Mouse (Mus musculus): ENCODE data around the gene Tmem88. TPM values are rescaled to one million over a fixed set of nuclear protein-coding genes. Genes with fewer than 3 reads are reported as not detected.

Gene Tmem88
- polyA plus RNA-seq (2015; fragmentation: Nextera tagmentation; extraction: Ambion mirVana) = 4.9 and 7.0 TPM in 2 replicates

DNA sequence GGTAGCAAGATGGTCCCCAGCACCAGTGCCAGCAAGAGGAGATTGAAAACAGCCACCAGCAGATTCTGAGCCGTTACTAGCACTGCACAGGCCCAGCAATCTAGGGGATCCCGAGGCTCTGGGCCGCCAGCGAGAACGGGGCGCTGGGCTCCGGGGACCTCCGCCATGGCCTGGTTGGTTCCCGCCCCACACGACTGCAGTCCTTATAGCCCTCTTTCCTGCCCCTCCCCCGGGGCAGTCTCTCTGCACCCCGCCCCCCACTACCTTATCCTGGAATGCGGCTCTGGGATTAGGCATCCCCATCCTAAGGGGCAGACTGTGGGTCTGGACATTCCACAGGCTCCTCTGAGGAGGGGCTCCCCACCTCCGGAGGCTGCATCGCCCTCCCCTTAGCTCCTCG lies at the start of gene Tmem88:
Gene Tmem88, minus strand, starts transcription at position 176 of the 400 bp plus-strand sequence.
- H3K4me3 ChIP-seq (replicated peaks) = peak within 1 kb of the TSS; percentile 67
- WGBS = 6% methylated on average over 16 of the region's 16 CpGs
- peak within 1 kb of the TSS; percentile 97 for H3K27ac ChIP-seq
- ATAC-seq = no peak
- H3K9me3 ChIP-seq = no peaks in the 10 kb centered on the region
- H3K4me1 ChIP-seq (replicated peaks) = peaks cover 51% of the 10 kb centered on the region
- H3K36me3 ChIP-seq = peaks cover 42% of the 10 kb centered on the region
- peaks cover 18% of the 10 kb centered on the region for H3K27me3 ChIP-seq
- peak within 1 kb of the TSS; percentile 83 for H3K9ac ChIP-seq (replicated peaks)
- peak within 1 kb of the TSS; percentile 85 for H3K4me2 ChIP-seq (replicated peaks)

DNA sequence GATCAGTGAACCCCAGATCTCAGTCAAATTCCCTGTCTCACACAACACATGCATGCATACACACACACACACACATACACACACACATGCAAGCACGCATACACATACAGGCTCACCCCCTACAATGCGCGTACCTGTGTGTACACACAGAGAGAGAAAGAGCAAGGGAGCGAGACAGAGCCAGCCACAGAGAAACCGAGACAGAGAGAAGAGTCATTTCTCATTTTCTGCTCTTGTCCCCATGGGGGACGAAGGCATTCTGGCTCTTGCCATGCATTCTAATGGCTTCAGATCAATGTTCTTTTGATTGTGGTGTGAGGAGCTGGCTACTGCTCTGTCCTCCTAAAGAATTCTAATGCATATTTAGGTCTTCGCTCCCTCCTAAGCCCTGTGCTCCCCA lies 49.3 kb upstream of the Tmem88 start:
- Histone ChIP-seq H3K27ac (peak overlapping the region; percentile 39; the same call in 1 of the 2 replicates), H3K4me1 (replicated peaks) (peaks cover 11% of the 10 kb centered on the region; the same call in 1 of the 2 replicates), H3K9ac (replicated peaks) (no peak overlapping the region), H3K4me2 (replicated peaks) (no peak overlapping the region), H3K27me3 (no peaks in the 10 kb centered on the region), H3K36me3 (no peaks in the 10 kb centered on the region), H3K9me3 (no peaks in the 10 kb centered on the region), H3K4me3 (replicated peaks) (no peak overlapping the region)
- WGBS = 75% methylated on average over 7 of the region's 7 CpGs
- ATAC-seq = no peak

DNA sequence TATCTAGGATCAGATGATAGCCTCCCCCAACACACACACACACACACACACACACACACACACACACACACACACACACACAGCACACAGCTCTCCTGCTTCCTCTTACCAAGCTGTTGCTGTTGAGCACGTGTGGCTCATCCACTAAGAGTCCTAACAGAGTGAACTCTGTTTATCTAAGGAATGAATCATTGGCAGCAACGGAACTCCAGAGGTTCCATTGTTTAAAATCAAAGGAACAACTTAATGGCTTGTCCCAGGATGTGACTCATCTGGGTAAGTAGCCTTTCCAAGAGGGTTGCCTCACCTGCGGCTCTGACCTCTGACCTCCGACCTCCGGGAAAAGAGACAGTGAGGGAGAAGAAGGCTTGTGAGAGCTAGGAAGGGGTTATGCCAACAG lies 45.3 kb upstream of the Tmem88 start:
- H3K4me2 ChIP-seq (replicated peaks) = no peak overlapping the region
- H3K9ac ChIP-seq (replicated peaks) = no peak overlapping the region
- H3K4me1 ChIP-seq (replicated peaks) = 0 out of 2 replicates have a peak, but pooled peaks cover 7% of the 10 kb centered on the region
- no peak overlapping the region for H3K4me3 ChIP-seq (replicated peaks)
- no peaks in the 10 kb centered on the region for H3K9me3 ChIP-seq
- WGBS = 54% methylated on average over 5 of the region's 5 CpGs
- ATAC-seq = no peak
- no peaks in the 10 kb centered on the region for H3K27me3 ChIP-seq
- no peaks in the 10 kb centered on the region for H3K36me3 ChIP-seq
- H3K27ac ChIP-seq = no peak overlapping the region

DNA sequence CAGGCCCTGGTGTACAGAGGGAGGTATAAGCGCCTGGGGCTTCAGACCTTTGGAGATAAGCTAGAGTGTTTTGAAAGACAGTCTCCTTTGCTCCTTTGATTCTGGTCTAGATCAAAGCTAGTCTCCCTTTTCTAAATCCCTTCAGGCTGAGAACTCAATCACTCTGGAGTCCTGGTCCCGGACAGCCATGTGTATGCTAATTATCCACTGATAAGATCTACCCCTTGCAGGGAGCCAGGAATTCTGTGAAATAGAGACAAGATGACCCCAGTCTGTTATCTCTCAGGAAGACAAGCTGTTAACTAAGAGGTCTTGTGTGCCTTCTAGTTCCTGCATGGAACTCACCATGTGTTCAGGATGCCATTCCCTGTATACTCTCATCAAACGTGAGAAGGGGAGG lies 39.3 kb upstream of the Tmem88 start:
- no peak overlapping the region for H3K9ac ChIP-seq (replicated peaks)
- H3K27ac ChIP-seq = no peak overlapping the region
- 38% methylated on average over 3 of the region's 3 CpGs for WGBS
- no peaks in the 10 kb centered on the region; the same call in 1 of the 2 replicates for H3K27me3 ChIP-seq
- no peak overlapping the region for H3K4me2 ChIP-seq (replicated peaks)
- no peaks in the 10 kb centered on the region for H3K9me3 ChIP-seq
- no peaks in the 10 kb centered on the region for H3K36me3 ChIP-seq
- H3K4me3 ChIP-seq (replicated peaks) = no peak overlapping the region
- no peak for ATAC-seq
- H3K4me1 ChIP-seq (replicated peaks) = peaks cover 2% of the 10 kb centered on the region

DNA sequence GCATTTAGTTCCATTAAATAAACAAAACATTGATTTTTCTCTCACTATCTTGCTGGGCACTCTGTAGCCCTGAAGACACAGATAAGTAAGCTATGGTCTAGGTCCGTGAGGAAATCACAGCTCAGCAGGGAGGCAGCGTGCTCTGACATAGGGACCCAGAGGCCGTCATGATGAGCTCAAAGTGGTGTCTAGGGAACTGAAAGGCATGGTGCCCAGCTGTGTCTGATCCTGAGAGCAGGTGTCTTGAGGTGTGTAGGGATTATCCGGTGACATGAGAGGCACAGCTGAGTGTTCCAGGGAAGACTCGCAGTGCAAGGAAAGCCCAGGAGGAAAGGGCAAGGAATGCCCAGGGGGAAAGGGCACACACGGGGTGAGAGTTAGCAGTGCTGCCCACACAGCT lies 35.2 kb upstream of the Tmem88 start:
- Histone ChIP-seq H3K9me3 (no peaks in the 10 kb centered on the region), H3K4me1 (replicated peaks) (peaks cover 3% of the 10 kb centered on the region), H3K27me3 (no peaks in the 10 kb centered on the region; the same call in 1 of the 2 replicates), H3K4me3 (replicated peaks) (no peak overlapping the region), H3K9ac (replicated peaks) (no peak overlapping the region), H3K27ac (no peak overlapping the region), H3K36me3 (no peaks in the 10 kb centered on the region), H3K4me2 (replicated peaks) (no peak overlapping the region)
- 64% methylated on average over 6 of the region's 6 CpGs for WGBS
- ATAC-seq = no peak

DNA sequence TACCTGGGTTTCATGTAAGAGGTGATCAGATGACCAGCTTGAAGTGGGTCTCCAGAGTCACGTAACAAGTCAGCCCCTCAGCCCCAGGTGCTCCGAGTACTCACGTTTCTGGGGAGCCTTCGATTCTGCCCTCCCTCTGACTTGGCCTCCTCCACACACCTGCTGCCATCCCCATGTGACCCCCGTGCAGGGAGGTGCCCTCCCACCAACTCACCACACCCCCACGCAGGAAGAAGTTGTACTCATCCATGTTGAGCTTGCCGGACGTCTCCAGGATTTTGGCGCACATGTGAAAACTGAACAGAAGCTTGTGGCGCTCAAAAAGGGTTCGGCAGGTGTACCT lies 34.6 kb upstream of the Tmem88 start:
- peaks cover 3% of the 10 kb centered on the region for H3K4me1 ChIP-seq (replicated peaks)
- H3K27ac ChIP-seq = no peak overlapping the region
- H3K4me2 ChIP-seq (replicated peaks) = no peak overlapping the region
- H3K9ac ChIP-seq (replicated peaks) = no peak overlapping the region
- WGBS = 72% methylated on average over 11 of the region's 11 CpGs
- no peaks in the 10 kb centered on the region for H3K36me3 ChIP-seq
- H3K9me3 ChIP-seq = no peaks in the 10 kb centered on the region
- ATAC-seq = no peak
- H3K27me3 ChIP-seq = no peaks in the 10 kb centered on the region; the same call in 1 of the 2 replicates
- no peak overlapping the region for H3K4me3 ChIP-seq (replicated peaks)

DNA sequence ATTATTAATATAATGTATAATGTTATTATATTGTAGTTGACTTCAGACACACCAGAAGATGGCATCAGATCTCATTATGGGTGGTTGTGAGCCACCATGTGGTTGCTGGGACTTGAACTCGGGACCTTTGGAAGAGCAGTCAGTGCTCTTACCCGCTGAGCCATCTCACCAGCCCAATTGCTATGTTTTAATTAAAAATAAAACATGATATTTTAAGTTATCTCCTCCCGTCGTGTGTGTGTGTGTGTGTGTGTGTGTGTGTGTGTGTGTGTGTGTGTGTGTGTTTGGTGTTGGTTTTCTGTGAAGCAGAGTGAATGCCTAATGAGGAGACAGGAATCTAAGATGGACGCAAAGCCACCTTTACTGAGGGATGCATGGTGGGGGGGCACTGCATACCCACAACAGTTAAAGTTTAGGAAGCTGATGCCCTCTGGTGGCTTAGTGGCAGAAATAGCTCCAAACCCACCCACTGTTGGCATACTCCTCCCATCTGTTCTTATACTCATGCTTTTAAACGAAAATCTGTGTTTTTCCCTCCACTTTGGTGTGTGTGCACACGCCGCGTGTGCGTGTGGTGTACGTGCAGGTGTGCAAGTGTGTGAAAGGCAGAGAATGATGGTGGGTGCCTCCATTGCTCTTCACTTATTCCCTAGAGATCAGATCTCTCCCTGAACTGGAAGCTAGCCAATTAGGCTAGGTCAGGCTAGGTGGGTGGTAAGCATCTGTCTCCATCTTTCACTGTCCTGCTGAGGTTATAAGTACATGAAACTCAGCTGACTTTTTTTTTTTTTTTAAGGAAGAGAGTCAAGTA lies 34.0 kb upstream of the Tmem88 start:
- H3K27ac ChIP-seq = no peak overlapping the region
- no peak overlapping the region for H3K4me3 ChIP-seq (replicated peaks)
- H3K4me1 ChIP-seq (replicated peaks) = peaks cover 3% of the 10 kb centered on the region
- H3K36me3 ChIP-seq = no peaks in the 10 kb centered on the region
- no peak overlapping the region for H3K4me2 ChIP-seq (replicated peaks)
- no peaks in the 10 kb centered on the region for H3K9me3 ChIP-seq
- no peaks in the 10 kb centered on the region; the same call in 1 of the 2 replicates for H3K27me3 ChIP-seq
- WGBS = 46% methylated on average over 11 of the region's 11 CpGs
- ATAC-seq = peak; percentile 89
- no peak overlapping the region for H3K9ac ChIP-seq (replicated peaks)

DNA sequence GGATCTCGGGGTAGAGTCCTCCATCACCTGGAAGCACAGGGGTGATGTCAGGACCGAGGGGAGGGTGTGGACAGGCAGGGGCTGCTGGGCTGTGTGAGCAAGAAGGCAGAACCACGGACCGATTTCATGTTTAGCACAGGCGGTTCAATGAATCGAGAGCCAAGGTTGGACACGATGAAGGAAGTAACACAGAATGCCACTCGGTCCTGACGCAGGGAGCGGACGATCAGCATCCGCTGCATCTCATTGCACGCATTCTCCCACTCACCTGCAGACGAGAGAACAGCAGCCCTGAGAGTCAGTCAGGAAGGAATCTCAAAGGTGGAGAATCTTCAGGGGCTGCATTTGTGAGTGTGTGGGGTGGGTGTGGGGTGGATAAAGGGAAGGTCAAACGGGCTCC lies 32.6 kb upstream of the Tmem88 start:
- H3K4me1 ChIP-seq (replicated peaks) = peaks cover 3% of the 10 kb centered on the region
- H3K36me3 ChIP-seq = no peaks in the 10 kb centered on the region
- 89% methylated on average over 15 of the region's 15 CpGs for WGBS
- H3K9me3 ChIP-seq = no peaks in the 10 kb centered on the region
- H3K9ac ChIP-seq (replicated peaks) = no peak overlapping the region
- no peak overlapping the region for H3K27ac ChIP-seq
- H3K4me2 ChIP-seq (replicated peaks) = no peak overlapping the region
- H3K27me3 ChIP-seq = no peaks in the 10 kb centered on the region; the same call in 1 of the 2 replicates
- no peak overlapping the region for H3K4me3 ChIP-seq (replicated peaks)
- no peak for ATAC-seq

DNA sequence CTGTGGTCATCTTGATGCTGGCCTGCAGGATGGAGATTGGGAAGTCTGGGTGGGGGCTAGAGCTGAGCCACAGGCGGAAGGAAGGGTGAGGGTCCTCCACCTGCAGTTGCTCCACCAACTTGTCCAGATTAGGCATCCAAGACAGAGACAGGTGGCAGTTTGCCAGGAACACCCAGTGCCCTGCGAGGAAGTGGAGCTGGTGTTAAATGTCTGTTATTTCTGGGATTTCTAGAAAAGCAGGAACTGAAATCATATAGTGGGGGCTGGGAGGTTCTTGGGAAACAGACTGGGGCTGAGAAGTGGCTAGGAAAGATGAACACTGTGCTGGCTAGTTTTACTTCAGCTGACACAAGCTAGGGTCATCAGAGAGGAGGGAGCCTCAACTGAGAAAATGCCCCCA lies 31.3 kb upstream of the Tmem88 start:
- Histone ChIP-seq H3K9me3 (no peaks in the 10 kb centered on the region), H3K9ac (replicated peaks) (no peak overlapping the region), H3K4me3 (replicated peaks) (no peak overlapping the region), H3K27me3 (no peaks in the 10 kb centered on the region; the same call in 1 of the 2 replicates), H3K36me3 (no peaks in the 10 kb centered on the region), H3K27ac (no peak overlapping the region), H3K4me2 (replicated peaks) (no peak overlapping the region), H3K4me1 (replicated peaks) (peaks cover 3% of the 10 kb centered on the region)
- ATAC-seq = no peak
- WGBS = 72% methylated on average over 2 of the region's 2 CpGs

DNA sequence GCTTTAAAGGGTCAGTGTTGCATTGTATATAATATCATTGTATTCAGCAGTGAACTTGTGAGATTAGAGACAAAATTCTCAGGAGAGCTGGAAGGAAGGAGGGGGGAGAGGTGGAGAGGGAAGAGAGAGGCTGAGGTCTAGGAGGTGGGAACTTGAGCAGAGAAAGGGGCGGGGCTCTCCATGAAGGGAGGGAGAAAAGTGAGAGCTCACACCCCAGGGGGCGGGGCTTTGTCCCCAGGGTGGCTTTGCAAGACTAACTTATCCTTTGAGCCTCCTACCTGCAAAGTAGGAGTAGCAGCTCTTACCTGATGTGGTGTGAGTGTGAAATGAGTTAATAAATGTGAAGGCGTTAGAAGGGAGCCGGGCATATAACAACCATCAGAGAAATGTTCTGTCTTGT lies 30.7 kb upstream of the Tmem88 start:
- Histone ChIP-seq H3K27me3 (peaks cover 4% of the 10 kb centered on the region; the same call in 1 of the 2 replicates), H3K4me2 (replicated peaks) (no peak overlapping the region), H3K27ac (no peak overlapping the region), H3K36me3 (no peaks in the 10 kb centered on the region), H3K4me3 (replicated peaks) (no peak overlapping the region), H3K9ac (replicated peaks) (no peak overlapping the region), H3K4me1 (replicated peaks) (peaks cover 3% of the 10 kb centered on the region), H3K9me3 (no peaks in the 10 kb centered on the region)
- ATAC-seq = no peak
- WGBS = 39% methylated on average over 4 of the region's 4 CpGs

DNA sequence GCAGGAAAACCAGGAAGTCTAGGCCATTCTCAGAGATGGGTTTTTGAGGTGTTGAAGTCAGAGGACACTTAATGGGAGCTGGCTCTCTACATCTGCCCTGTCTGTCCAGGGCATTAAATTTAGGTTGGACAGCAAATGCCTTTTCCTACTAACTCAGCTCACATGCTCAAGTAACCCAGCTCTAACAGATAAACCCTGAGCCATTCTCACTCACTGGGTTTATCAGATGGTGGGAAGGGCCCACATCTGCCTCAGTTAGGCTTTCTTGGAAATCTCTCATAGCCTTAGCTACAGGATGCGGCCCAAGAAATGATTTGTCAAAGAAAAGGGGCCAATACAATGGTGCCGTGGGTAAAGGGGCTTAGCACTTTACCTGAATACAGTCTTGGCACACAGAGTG lies 28.2 kb upstream of the Tmem88 start:
- Histone ChIP-seq H3K9ac (replicated peaks) (no peak overlapping the region), H3K4me2 (replicated peaks) (no peak overlapping the region), H3K27me3 (peaks cover 27% of the 10 kb centered on the region), H3K4me1 (replicated peaks) (peaks cover 5% of the 10 kb centered on the region), H3K36me3 (no peaks in the 10 kb centered on the region), H3K27ac (no peak overlapping the region), H3K9me3 (no peaks in the 10 kb centered on the region), H3K4me3 (replicated peaks) (no peak overlapping the region)
- 77% methylated on average over 2 of the region's 2 CpGs for WGBS
- ATAC-seq = no peak

DNA sequence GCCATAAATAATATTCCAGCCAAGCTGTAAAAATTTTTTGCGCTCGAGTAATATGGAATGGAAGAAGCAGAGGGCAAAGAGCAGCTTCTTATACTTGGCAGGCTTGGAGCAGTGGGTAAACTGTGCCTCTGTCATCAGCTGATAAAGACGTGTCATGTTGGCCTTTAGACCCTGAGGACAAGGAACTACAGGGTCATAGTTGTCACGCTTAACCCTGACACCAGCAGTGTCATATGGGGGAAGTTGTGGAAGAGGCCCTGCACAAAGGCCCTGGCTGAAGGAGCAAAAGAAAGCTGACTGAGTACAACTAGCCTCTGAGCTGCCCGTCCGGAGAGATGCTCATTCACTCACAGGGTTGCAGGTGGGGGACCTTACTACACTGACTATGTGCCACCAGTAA lies 25.9 kb upstream of the Tmem88 start:
- no peak for ATAC-seq
- H3K4me1 ChIP-seq (replicated peaks) = peaks cover 28% of the 10 kb centered on the region
- H3K9ac ChIP-seq (replicated peaks) = no peak overlapping the region
- H3K4me3 ChIP-seq (replicated peaks) = no peak overlapping the region
- H3K4me2 ChIP-seq (replicated peaks) = no peak overlapping the region
- H3K9me3 ChIP-seq = no peaks in the 10 kb centered on the region
- 77% methylated on average over 6 of the region's 6 CpGs for WGBS
- H3K27ac ChIP-seq = no peak overlapping the region
- H3K36me3 ChIP-seq = no peaks in the 10 kb centered on the region
- peaks cover 41% of the 10 kb centered on the region for H3K27me3 ChIP-seq

DNA sequence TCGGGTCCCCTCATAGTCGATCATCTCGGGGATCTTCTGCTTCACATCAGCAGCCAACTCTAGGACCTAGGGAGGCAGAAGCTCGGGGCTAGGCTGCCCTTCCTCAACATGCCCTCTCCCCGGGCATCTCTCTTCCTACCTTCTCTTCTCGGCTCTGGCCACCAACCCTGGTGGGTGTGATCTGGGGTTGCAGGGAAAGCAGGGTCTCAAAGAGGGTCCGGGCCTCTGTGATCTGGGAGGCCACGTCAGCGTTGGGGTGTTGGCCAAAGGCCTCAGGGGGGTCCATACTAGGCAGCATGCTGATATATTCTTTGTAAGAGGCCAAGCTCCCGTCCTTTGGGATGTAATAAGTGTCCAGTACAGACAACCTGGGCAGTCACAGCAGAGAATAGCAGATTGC lies 24.8 kb upstream of the Tmem88 start:
- ATAC-seq = no peak
- Histone ChIP-seq H3K4me1 (replicated peaks) (peaks cover 34% of the 10 kb centered on the region), H3K27me3 (peaks cover 41% of the 10 kb centered on the region), H3K36me3 (no peaks in the 10 kb centered on the region), H3K4me2 (replicated peaks) (no peak overlapping the region), H3K4me3 (replicated peaks) (no peak overlapping the region), H3K9me3 (no peaks in the 10 kb centered on the region), H3K27ac (no peak overlapping the region), H3K9ac (replicated peaks) (no peak overlapping the region)
- WGBS = 90% methylated on average over 10 of the region's 10 CpGs
